Mouse (Mus musculus): ENCODE data around the gene Acot6.

Gene Acot6

GRCm38 (mm10) chr12:84101493-84101845, 1.0 kb downstream of the Acot6 start:
- DNase-seq (ENCODE audit: low spot score in 2 of 2), result no peak

- no peak for DNase-seq (ENCODE audit: low spot score in 2 of 2)
Measured at GRCm38 (mm10) chr12:84107012-84107411, 6.6 kb downstream of the Acot6 start.

DNA sequence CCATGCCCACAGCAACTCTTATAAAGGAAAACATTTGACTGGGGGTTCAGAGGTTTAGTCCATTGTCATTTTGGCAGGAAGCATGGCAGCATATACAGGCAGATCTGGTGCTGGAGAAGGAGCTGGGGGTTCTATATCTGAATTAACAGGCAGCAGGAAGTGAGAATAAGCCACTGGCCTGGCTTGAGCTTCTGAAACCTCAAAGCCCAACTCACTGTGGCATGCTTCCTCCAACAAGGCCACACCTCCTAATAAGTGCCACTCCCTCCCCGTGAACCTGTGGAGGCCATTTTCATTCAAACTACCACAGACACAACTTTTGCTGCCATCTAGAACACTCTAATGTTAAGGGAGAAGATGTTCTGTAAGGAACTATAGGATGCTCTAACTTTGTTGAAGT, 7.2 kb downstream of the Acot6 start:
- DNase-seq (ENCODE audit: low spot score in 2 of 2), result no peak

DNA sequence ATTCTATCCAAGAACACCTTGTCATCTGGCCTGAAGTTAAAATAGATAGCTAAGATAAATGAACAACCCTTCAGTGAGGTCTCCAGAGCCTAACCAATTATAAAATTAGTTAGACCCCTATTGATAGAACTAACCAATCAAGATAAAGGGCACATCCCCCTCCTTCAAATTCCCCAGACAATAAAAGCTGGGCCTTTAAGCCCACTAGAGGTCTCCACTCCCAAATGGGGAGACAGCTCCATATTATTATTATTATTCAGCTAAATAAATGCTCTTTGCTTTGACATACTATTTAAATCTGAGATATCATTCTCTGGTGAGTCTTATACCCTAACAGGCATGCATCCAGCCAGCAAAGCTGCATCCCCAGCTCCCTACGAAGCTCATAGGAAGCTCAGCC, 9.5 kb downstream of the Acot6 start:
- no peak for DNase-seq (ENCODE audit: low spot score in 2 of 2)

- no peak for DNase-seq (ENCODE audit: low spot score in 2 of 2)
Measured at GRCm38 (mm10) chr12:84110814-84111213, 10.4 kb downstream of the Acot6 start.

- no peak for DNase-seq (ENCODE audit: low spot score in 2 of 2)
Measured at GRCm38 (mm10) chr12:84113676-84114075, 13.2 kb downstream of the Acot6 start.

GRCm38 (mm10) chr12:84114153-84114994, 13.9 kb downstream of the Acot6 start, which contains the start of gene Dnal1:
Gene Dnal1, plus strand, starts transcription at chr12:84114366.
- DNase-seq (ENCODE audit: low spot score in 2 of 2), result peak; percentile 94 to 96

- DNase-seq (ENCODE audit: low spot score in 2 of 2), result no peak
Measured at GRCm38 (mm10) chr12:84119584-84119983, 19.1 kb downstream of the Acot6 start.

- DNase-seq (ENCODE audit: low spot score in 2 of 2), result no peak
Measured at GRCm38 (mm10) chr12:84125892-84126291, 25.4 kb downstream of the Acot6 start.

- no peak for DNase-seq (ENCODE audit: low spot score in 2 of 2)
Measured at GRCm38 (mm10) chr12:84126899-84127298, 26.4 kb downstream of the Acot6 start.

DNA sequence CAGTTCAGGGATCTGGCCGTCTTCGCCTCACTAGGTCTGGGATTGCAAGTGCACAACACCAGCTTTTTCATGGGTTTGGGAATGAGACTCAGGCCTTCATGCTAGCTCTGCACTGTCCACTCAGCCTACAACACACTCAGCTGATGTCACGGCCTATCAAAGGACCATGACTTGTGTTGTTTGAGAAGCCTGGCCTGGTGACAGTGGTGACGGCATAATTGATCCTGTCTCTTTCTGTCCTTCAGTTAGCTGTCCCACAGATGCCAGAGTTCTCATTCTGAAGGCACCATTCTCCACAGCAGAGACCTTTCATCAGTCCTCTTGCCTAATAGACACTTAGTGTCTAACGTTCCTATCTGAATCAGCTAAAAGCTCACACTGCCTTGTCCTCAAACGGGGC, 28.1 kb downstream of the Acot6 start:
- no peak for DNase-seq (ENCODE audit: low spot score in 2 of 2)

- no peak for DNase-seq (ENCODE audit: low spot score in 2 of 2)
Measured at GRCm38 (mm10) chr12:84129931-84130330, 29.5 kb downstream of the Acot6 start.

DNA sequence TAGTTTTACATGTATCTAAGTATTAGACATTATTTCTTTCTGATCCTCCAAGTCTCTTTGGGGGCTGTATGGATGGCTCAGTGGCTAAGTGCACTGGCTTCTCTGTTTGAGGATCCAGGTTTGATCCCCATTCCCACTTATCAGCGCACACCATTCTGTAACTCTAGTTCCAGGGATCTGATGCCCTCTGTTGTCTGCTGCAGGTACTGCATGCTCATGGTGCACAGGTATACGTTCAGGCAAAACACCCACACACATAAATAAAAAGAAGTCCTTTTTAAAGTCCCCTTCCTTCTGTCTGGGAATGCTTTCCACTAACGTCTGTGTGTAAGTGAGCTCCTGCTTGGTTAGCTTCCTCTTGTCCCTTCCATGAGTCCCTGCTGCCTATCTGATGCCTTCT, 31.8 kb downstream of the Acot6 start:
- no peak for DNase-seq (ENCODE audit: low spot score in 2 of 2)

DNA sequence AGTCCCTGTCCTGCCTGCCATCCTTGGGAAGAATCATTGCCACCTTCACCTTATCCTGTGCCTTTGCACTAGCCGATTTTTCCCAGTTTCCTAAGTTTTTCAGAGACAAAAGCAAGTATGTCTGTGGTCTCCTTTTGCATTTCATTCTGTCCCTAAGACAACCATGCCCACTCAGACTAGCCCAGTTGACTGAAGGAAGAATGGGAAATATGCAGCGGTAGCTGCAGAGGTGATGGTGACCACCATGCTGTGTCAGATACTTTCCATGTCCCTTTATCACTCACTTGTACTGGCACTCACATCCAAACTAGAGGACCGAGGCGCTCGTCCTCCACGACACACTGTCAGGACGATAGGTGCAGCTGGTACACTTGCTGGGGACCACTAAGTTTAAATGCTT, 36.7 kb downstream of the Acot6 start:
- DNase-seq (ENCODE audit: low spot score in 2 of 2), result no peak

DNA sequence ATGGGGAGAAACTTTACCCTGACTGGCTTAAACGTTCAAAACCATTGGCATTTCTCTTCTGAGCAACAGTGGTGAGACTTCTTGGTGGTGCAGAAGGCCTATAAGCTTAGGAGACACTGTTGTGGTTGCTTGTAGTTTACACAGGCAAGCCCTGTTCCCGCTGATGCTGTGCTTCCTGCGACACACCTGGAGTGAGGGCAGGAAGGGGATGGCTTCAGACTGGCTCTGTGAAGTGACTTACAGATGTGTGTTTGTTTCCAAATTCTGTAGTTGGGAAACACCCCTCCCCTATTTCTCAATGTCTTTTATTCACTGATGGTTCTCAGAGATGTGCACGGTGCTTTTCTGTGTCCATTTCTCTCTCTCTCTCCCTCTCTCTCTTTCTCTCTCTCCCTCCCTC, 39.7 kb downstream of the Acot6 start:
- DNase-seq (ENCODE audit: low spot score in 2 of 2), result no peak

GRCm38 (mm10) chr12:84141271-84141670, 40.8 kb downstream of the Acot6 start:
- no peak for DNase-seq (ENCODE audit: low spot score in 2 of 2)

DNA sequence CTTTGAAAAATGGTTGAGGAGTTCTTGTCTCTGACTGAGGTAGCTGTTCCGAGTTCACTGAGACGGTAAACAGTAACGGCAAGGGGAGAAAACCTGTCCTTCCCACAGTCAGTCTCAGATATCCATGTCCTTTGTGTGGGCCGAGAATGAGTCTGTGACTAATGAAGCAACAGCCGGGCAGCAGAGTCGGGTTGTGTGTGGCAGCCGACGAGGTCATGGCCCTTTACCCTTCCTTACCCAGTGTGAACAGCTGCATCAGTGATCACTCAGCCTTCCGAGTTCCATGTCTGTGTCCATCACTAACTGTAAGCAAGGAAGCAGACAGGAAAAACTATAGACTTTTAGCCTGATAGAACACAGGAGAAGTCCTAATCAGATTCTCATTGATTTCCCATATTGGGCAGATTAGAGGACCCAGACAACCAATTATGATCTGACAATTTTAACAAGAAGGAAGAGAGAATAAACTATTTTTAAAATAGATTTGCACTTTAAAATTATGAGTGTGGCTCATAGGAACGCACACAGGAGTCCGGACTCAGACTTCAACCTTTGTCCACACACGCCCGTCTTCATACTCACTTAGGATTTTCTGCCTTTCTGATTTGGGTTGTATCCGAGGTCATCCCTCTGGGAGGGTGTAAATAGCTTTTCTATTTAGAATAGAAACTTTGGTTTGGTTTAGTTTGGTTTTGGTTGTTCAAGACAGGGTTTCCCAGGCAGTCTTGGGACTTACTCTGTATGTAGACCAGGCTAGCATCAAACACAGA, 42.0 kb downstream of the Acot6 start:
- no peak for DNase-seq (ENCODE audit: low spot score in 2 of 2)

- peak; percentile 94 to 95 for DNase-seq (ENCODE audit: low spot score in 2 of 2)
Measured at GRCm38 (mm10) chr12:84147954-84148621, 47.6 kb downstream of the Acot6 start, which contains the start of gene Pnma1. Gene Pnma1, minus strand, starts transcription at chr12:84148489.

DNA sequence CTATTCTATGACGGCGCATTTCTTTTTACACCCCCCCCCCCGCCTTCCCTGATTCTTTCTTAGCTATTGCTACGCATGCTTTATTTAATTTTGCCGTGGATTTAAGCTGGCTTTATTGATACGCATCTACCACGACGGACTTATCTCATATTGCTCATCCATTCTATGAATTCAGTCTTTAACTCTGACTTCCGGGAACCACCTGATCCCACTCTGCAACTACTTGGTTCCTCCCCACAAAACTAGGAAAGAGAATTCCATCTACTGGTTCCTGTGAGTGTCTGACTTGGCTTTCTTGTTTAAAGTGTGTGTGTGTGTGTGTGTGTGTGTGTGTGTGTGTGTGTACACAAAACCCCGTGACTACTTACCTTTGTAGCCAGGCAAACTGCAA, 48.2 kb downstream of the Acot6 start:
- no peak for DNase-seq (ENCODE audit: low spot score in 2 of 2)

- DNase-seq (ENCODE audit: low spot score in 2 of 2), result no peak
Measured at GRCm38 (mm10) chr12:84149971-84150370, 49.5 kb downstream of the Acot6 start.

GRCm38 (mm10) chr12:84150976-84151375, 50.5 kb downstream of the Acot6 start:
- DNase-seq (ENCODE audit: low spot score in 2 of 2), result no peak

GRCm38 (mm10) chr12:84151911-84152310, 51.5 kb downstream of the Acot6 start:
- no peak for DNase-seq (ENCODE audit: low spot score in 2 of 2)
